Mouse (Mus musculus): Measurements from ENCODE around the gene Zscan10.

The Zscan10 gene

DNA sequence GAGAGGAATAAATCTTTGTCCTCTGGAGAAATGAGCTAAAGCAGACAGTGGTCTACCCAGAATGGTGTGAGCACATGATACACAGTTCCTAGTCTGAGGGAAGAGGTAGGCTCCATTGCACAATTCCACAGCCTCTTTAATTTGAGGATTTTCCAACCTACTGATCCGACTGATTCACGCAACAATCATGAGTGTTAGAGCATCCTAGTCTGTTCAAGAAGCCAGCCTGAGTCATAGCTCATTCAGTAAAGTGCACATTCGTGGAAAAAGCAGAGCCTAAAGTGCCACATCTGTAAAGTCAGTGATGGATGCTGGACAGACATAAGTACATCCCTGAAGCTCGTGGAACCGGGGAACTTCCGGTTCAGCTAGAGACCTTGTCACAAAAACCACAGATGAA is 50.7 kb downstream of the Zscan10 start:
- DNase-seq (ENCODE audit: low read depth): no peak

DNA sequence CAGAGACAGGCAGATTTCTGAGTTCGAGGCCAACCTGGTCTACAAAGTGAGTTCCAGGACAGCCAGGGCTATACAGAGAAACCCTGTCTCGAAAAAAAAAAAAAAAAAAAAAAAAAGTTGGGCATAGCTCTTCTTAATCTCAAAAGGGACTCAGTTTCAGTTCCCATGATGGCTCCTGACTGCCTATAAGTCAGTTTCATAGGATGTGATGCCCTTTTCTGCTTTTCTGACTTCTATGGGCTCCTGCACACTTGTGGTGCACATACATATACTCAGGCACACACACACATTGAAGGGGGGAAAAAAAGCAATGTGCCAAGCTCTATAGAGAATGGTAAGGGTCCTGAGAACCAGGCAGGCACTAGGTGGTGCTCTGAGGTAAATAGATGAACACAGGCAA is 52.7 kb downstream of the Zscan10 start:
- no peak for DNase-seq (ENCODE audit: low read depth)

DNA sequence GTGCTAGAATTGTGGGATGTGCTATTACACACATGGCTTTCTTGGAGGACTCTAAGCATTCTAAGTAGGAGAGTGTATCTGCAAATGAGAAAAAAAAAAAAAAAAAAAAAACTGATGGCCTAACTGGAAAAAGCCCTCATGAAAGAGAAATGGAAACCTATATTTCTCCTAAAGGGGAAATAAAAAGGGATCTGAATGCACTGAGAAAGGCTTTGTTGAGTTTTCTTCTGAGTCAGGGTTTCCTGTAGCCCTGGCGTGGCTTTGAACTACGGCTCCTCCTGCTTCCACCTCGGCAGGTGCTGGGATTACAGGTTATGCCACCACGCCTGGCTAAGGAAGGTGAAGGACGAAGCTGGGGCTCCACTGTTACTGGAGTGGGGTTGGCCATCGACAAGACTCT is 53.3 kb downstream of the Zscan10 start:
- DNase-seq (ENCODE audit: low read depth): no peak

DNA sequence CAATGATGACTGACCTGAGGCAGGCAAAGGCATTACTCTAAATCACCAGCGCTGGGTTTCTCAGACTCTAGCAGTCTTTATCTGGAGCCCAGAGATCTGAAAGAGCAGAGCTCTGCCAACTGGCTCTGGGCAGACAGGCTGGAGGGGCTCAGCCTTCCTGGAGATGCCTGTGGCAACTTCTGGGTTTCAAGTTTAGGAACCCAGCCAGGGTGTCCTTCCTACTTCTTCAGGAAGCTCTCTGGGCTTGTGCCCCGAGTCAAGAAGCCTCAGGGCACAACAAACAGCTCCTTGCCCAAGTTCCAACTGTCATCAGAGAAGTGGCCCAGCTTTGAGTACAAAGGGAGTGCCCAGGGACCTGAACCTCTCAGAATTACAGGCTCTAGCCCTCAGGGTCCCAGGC is 53.8 kb downstream of the Zscan10 start:
- no peak for DNase-seq (ENCODE audit: low read depth)

DNA sequence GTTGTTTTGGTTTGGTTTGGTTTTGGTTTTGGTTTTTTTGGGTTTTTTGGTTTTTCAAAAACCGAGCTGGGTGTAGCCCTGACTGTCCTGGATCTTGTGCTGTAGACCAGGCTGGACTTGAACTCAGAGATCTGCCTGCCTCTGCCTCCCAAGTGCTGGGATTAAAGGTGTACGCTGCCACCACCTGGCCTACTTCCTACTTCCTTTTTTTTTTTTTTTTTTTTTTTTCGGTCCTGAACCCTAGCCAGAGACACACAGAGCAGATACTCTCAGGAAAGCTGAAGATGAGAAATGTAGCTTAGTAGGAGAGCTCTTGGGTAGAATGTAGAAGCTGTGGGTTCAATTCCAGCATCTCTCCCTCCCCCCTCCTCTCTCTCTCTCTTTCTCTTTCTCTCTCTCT is 57.8 kb downstream of the Zscan10 start:
- no peak for DNase-seq (ENCODE audit: low read depth)

DNA sequence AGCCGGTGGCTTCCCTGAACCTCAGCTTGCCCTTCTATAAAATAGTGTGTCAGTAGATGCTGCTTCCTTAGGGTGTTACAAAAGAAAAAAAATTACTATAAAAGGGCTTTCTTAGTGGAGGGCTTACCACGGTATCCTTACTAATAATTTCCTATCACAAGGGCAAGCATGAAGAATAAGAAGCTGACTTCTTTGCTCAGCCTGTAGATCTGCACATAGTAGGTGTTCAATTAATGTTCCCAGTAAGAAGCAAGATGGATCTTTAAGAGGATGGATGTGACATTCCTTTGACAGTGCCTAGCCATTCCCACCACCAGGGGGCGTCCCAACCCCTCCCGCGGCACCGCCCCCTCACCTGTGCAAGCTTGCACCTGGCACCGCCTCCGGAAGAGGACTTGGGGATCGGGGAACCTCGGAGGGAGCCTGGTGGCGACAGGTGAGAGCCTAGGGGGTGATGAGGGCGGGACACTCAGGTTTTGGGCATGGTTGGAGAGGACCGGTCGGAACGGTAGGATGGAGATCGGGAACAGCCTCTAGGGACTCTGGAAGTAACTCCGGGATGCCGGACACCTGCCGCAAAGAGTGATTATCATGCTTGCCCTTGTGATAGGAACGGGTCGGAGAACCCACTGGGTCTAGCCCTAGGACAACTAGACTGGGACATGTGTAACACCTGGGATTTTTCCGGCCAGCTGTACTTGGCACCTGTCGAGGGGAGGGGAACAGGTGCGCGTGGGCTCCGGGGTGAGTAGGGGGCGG is 59.6 kb downstream of the Zscan10 start, which contains the start of gene Bicdl2:
TSS of gene Bicdl2 (plus strand) at position 390 of the 759 bp plus-strand sequence.
- no peak for DNase-seq (ENCODE audit: low read depth)

Measured in c-Kit-positive CD71-positive TER-119-negative erythroid progenitor cells, embryonic 14.5 days (primary cell).